Mouse (Mus musculus): ENCODE data around the gene Nrcam. TPM values are rescaled to one million over a fixed set of nuclear protein-coding genes. Genes with fewer than 3 reads are reported as not detected.

Gene Nrcam
- polyA plus RNA-seq, 1 experiment from 2014 or later: 31.8 TPM

DNA sequence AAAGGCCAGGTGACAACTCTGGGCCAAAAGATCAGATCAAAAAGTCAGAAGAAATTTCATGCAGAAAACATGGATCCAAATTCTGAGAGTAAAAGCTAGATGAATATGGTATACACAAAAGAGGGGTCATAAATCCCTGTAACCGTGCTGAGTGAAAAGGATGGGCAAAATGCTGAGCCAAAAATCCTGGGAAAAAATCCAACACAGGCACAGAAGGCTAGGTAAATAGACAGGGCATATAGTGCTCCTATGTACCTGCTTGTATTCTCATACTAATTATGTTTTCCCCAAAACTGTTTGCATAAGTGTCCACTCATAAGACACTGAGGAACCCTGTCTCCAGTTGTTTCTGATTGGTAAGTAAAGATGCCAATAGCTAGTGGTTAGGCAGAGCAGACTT, 288.8 kb downstream of the Nrcam start:
- Histone ChIP-seq H3K36me3 (no peaks in the 10 kb centered on the region), H3K4me3 (no peak overlapping the region), H3K9me3 (replicated peaks) (no peaks in the 10 kb centered on the region), H3K27me3 (ENCODE audit: low read depth, poor library complexity, severe bottlenecking) (no peaks in the 10 kb centered on the region), H3K27ac (replicated peaks) (no peak overlapping the region), H3K4me1 (no peaks in the 10 kb centered on the region)
- DNase-seq (ENCODE audit: low spot score): no peak
- 97% methylated on average over 1 of the region's 1 CpGs for WGBS

DNA sequence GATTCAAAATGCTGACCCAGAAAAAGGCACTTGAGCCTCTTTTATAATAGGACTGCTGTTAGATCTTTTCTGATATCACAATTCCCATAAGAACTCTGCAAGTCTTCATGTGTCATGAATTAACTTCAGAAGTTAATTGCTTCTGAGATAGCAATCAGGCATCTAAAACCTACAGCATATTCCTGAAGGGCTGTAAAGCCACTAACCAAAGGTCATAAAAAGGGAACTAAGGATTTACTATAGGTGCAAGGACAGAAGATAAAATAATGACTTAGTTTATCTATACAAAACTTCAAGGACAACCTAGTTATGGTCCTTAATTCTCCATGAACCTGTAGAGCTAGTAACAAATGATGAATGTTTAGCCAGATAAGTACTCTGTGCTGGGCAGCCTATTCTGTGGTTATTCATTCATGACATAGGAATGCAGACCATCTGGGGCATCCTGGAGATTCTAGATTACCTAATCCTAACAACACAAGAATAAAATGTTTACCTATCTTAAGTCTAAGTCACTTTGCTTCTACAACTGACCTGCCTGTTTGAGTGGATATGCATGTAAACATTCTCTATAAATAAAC, 310.7 kb downstream of the Nrcam start:
- no peaks in the 10 kb centered on the region for H3K36me3 ChIP-seq
- no peak overlapping the region for H3K4me3 ChIP-seq
- no peaks in the 10 kb centered on the region for H3K9me3 ChIP-seq (replicated peaks)
- H3K27me3 ChIP-seq (ENCODE audit: low read depth, poor library complexity, severe bottlenecking): no peaks in the 10 kb centered on the region
- H3K4me1 ChIP-seq: no peaks in the 10 kb centered on the region
- no peak overlapping the region for H3K27ac ChIP-seq (replicated peaks)
- DNase-seq (ENCODE audit: low spot score): no peak

DNA sequence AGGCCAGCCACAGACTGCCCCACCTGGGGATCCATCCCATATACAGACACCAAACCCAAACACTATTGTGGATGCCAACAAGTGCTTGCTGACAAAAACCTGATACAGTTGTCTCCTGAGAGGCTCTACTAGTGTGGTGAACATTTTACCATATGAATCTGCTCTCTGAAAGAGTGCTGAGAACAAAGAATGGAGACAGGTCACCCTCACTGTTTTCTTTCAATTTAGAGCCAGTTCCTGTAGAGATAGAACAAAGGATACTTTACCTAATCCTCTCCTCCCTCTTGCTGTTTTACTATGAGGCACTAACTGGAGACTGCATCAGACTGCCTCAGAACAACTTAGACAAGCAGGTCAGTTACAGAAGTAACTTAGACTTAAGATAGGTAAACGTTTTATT, 311.9 kb downstream of the Nrcam start:
- Histone ChIP-seq H3K36me3 (no peaks in the 10 kb centered on the region), H3K4me3 (no peak overlapping the region), H3K4me1 (no peaks in the 10 kb centered on the region), H3K27me3 (ENCODE audit: low read depth, poor library complexity, severe bottlenecking) (no peaks in the 10 kb centered on the region), H3K9me3 (replicated peaks) (no peaks in the 10 kb centered on the region), H3K27ac (replicated peaks) (no peak overlapping the region)
- no peak for DNase-seq (ENCODE audit: low spot score)
- WGBS: 20% methylated on average over 1 of the region's 1 CpGs

Other genes with a start within 250 kb of the Nrcam start
- gene Dnajb9, start 118.6 kb upstream of the Nrcam start, polyA plus RNA-seq (2016; fragmentation: Nextera tagmentation; extraction: Ambion mirVana): 17.6 and 18.7 TPM in 2 replicates
- 55.7 and 67.0 TPM in 2 replicates for gene Pnpla8, start 107.5 kb upstream of the Nrcam start, polyA plus RNA-seq (2016; fragmentation: Nextera tagmentation; extraction: Ambion mirVana)

Measured in midbrain, embryonic 10.5 days (tissue).